Mouse (Mus musculus): ENCODE measurements around the gene Tnks2. TPM values are rescaled to one million over a fixed set of nuclear protein-coding genes. Genes with fewer than 3 reads are reported as not detected.
"Not testable (repeated sequence)": the region's sequence is repeated elsewhere in the genome, so short reads cannot be mapped to it uniquely, and the experiment has no call there.

The Tnks2 gene
- polyA plus RNA-seq, 1 experiment, result 201 TPM

GRCm38 (mm10) chr19:36857851-36858250, 23.8 kb downstream of the Tnks2 start:
- H3K4me1 ChIP-seq (ENCODE audit: control insufficient read depth, insufficient read depth, low read length), result no peaks in the 10 kb centered on the region
- TF ChIP-seq CTCF (IDR thresholded peaks at IDR 0.05; ENCODE audit: borderline replicate concordance, insufficient read depth, low read length) (no peak), POLR2A (IDR thresholded peaks at IDR 0.05; ENCODE audit: low read depth, low read length) (no peak)

GRCm38 (mm10) chr19:36860393-36860792, 26.4 kb downstream of the Tnks2 start:
- TF ChIP-seq POLR2A (IDR thresholded peaks at IDR 0.05; ENCODE audit: low read depth, low read length) (no peak), CTCF (IDR thresholded peaks at IDR 0.05; ENCODE audit: borderline replicate concordance, insufficient read depth, low read length) (no peak)
- Histone ChIP-seq H3K4me1 (ENCODE audit: control insufficient read depth, insufficient read depth, low read length) (no peaks in the 10 kb centered on the region), H3K4me3 (ENCODE audit: insufficient read depth, low read length) (no peak overlapping the region), H3K27ac (ENCODE audit: insufficient read depth, low read length) (no peak overlapping the region)

More at GRCm38 (mm10) chr19:36857851-36858250, 23.8 kb downstream of the Tnks2 start:
- H3K27ac ChIP-seq (ENCODE audit: insufficient read depth, low read length), result no peak overlapping the region
- H3K4me3 ChIP-seq (ENCODE audit: insufficient read depth, low read length), result no peak overlapping the region

- H3K27ac ChIP-seq (ENCODE audit: insufficient read depth, low read length), result no peak overlapping the region
- no peak overlapping the region for H3K4me3 ChIP-seq (ENCODE audit: insufficient read depth, low read length)
- no peak for TF ChIP-seq CTCF (IDR thresholded peaks at IDR 0.05; ENCODE audit: borderline replicate concordance, insufficient read depth, low read length)
- no peak for TF ChIP-seq POLR2A (IDR thresholded peaks at IDR 0.05; ENCODE audit: low read depth, low read length)
- no peaks in the 10 kb centered on the region for H3K4me1 ChIP-seq (ENCODE audit: control insufficient read depth, insufficient read depth, low read length)
Observed at GRCm38 (mm10) chr19:36865905-36866304, 31.9 kb downstream of the Tnks2 start.

GRCm38 (mm10) chr19:36867416-36867815, 33.4 kb downstream of the Tnks2 start:
- H3K4me3 ChIP-seq (ENCODE audit: insufficient read depth, low read length), result no peak overlapping the region
- H3K27ac ChIP-seq (ENCODE audit: insufficient read depth, low read length), result no peak overlapping the region
- H3K4me1 ChIP-seq (ENCODE audit: control insufficient read depth, insufficient read depth, low read length), result no peaks in the 10 kb centered on the region
- no peak for TF ChIP-seq CTCF (IDR thresholded peaks at IDR 0.05; ENCODE audit: borderline replicate concordance, insufficient read depth, low read length)
- no peak for TF ChIP-seq POLR2A (IDR thresholded peaks at IDR 0.05; ENCODE audit: low read depth, low read length)

GRCm38 (mm10) chr19:36868675-36869074, 34.6 kb downstream of the Tnks2 start:
- not testable (repeated sequence) for H3K27ac ChIP-seq (ENCODE audit: insufficient read depth, low read length); H3K4me3 ChIP-seq (ENCODE audit: insufficient read depth, low read length); H3K4me1 ChIP-seq (ENCODE audit: control insufficient read depth, insufficient read depth, low read length)

GRCm38 (mm10) chr19:36874651-36875050, 40.6 kb downstream of the Tnks2 start:
- TF ChIP-seq POLR2A (IDR thresholded peaks at IDR 0.05; ENCODE audit: low read depth, low read length) (no peak), CTCF (IDR thresholded peaks at IDR 0.05; ENCODE audit: borderline replicate concordance, insufficient read depth, low read length) (no peak)
- Histone ChIP-seq H3K4me3 (ENCODE audit: insufficient read depth, low read length) (no peak overlapping the region), H3K4me1 (ENCODE audit: control insufficient read depth, insufficient read depth, low read length) (no peaks in the 10 kb centered on the region)

GRCm38 (mm10) chr19:36877329-36877728, 43.3 kb downstream of the Tnks2 start:
- TF ChIP-seq CTCF (IDR thresholded peaks at IDR 0.05; ENCODE audit: borderline replicate concordance, insufficient read depth, low read length) (no peak), POLR2A (IDR thresholded peaks at IDR 0.05; ENCODE audit: low read depth, low read length) (no peak)
- no peaks in the 10 kb centered on the region for H3K4me1 ChIP-seq (ENCODE audit: control insufficient read depth, insufficient read depth, low read length)
- no peak overlapping the region for H3K27ac ChIP-seq (ENCODE audit: insufficient read depth, low read length)
- H3K4me3 ChIP-seq (ENCODE audit: insufficient read depth, low read length), result no peak overlapping the region

More at GRCm38 (mm10) chr19:36874651-36875050, 40.6 kb downstream of the Tnks2 start:
- H3K27ac ChIP-seq (ENCODE audit: insufficient read depth, low read length), result no peak overlapping the region

- no peak overlapping the region for H3K27ac ChIP-seq (ENCODE audit: insufficient read depth, low read length)
- H3K4me3 ChIP-seq (ENCODE audit: insufficient read depth, low read length), result no peak overlapping the region
- no peak for TF ChIP-seq CTCF (IDR thresholded peaks at IDR 0.05; ENCODE audit: borderline replicate concordance, insufficient read depth, low read length)
- TF ChIP-seq POLR2A (IDR thresholded peaks at IDR 0.05; ENCODE audit: low read depth, low read length), result no peak
- H3K4me1 ChIP-seq (ENCODE audit: control insufficient read depth, insufficient read depth, low read length), result no peaks in the 10 kb centered on the region
Observed at GRCm38 (mm10) chr19:36878743-36879495, 44.9 kb downstream of the Tnks2 start.

- Histone ChIP-seq H3K27ac (ENCODE audit: insufficient read depth, low read length) (no peak overlapping the region), H3K4me3 (ENCODE audit: insufficient read depth, low read length) (no peak overlapping the region), H3K4me1 (ENCODE audit: control insufficient read depth, insufficient read depth, low read length) (no peaks in the 10 kb centered on the region)
- TF ChIP-seq POLR2A (IDR thresholded peaks at IDR 0.05; ENCODE audit: low read depth, low read length) (no peak), CTCF (IDR thresholded peaks at IDR 0.05; ENCODE audit: borderline replicate concordance, insufficient read depth, low read length) (no peak)
Observed at GRCm38 (mm10) chr19:36883119-36883518, 49.1 kb downstream of the Tnks2 start.

GRCm38 (mm10) chr19:36886316-36886715, 52.3 kb downstream of the Tnks2 start:
- TF ChIP-seq POLR2A (IDR thresholded peaks at IDR 0.05; ENCODE audit: low read depth, low read length) (no peak), CTCF (IDR thresholded peaks at IDR 0.05; ENCODE audit: borderline replicate concordance, insufficient read depth, low read length) (no peak)

More at GRCm38 (mm10) chr19:36886316-36886715, 52.3 kb downstream of the Tnks2 start:
- Histone ChIP-seq H3K4me1 (ENCODE audit: control insufficient read depth, insufficient read depth, low read length) (no peaks in the 10 kb centered on the region), H3K4me3 (ENCODE audit: insufficient read depth, low read length) (no peak overlapping the region), H3K27ac (ENCODE audit: insufficient read depth, low read length) (no peak overlapping the region)

Measured in embryonic fibroblast, embryonic 13.5 days (primary cell).